Mouse (Mus musculus) heart, embryonic 14.5 days (tissue): ENCODE measurements at regions not wholly inside any gene's neighbourhood (a gene's known extent, or its start where the extent isn't known, plus 50 kb on each side); places are given as distances from the start of the nearest gene placed in this dataset.
"Not testable (repeated sequence)": the region's sequence is repeated elsewhere in the genome, so short reads cannot be mapped to it uniquely, and the experiment has no call there.

Source experiments
- ATAC-seq: fragments of 200-750 bp; cut with Nextera tagmentation; 2 replicates; pipeline ENCODE4 v1.8.0; 2017; ENCODE audit warnings: low read depth, moderate TSS enrichment; ENCODE audit not compliant: insufficient number of reproducible peaks, insufficient read depth, low FRiP score
- H3K27ac ChIP-seq, 2 experiments: fragments of 200-500 bp in 1 of 2; fragments of 300-500 bp in 1 of 2; sonication (generic) in 1 of 2; replicated peaks in 1 of 2; 2 replicates each; pipeline ENCODE4 v1.5.1; 2012 to 2014; ENCODE audit warnings: low read depth in 2 of 2, low read length in 2 of 2, control low read depth in 1 of 2, mild to moderate bottlenecking in 1 of 2, mixed read lengths in 1 of 2; ENCODE audit not compliant: control insufficient read depth in 1 of 2, insufficient read depth in 1 of 2
- H3K27me3 ChIP-seq: fragments of 300-500 bp; sonication (generic); 2 replicates; pipeline ENCODE4 v1.6.1; 2014; ENCODE audit warnings: mild to moderate bottlenecking, low read length, control low read depth; ENCODE audit not compliant: control insufficient read depth, insufficient read depth
- H3K36me3 ChIP-seq: fragments of 300-500 bp; sonication (generic); 2 replicates; pipeline ENCODE4 v1.6.1; 2014; ENCODE audit warnings: mild to moderate bottlenecking, control low read depth, low read length, mixed read lengths; ENCODE audit not compliant: control insufficient read depth, insufficient read depth
- H3K4me1 ChIP-seq, 2 experiments: fragments of 200-500 bp in 1 of 2; fragments of 300-500 bp in 1 of 2; sonication (generic) in 1 of 2; 2 replicates each; pipeline ENCODE4 v1.6.1; 2012 to 2014; ENCODE audit warnings: low read length in 2 of 2, control low read depth in 1 of 2, mixed read lengths in 1 of 2; ENCODE audit not compliant: control insufficient read depth in 2 of 2, insufficient read depth in 2 of 2
- H3K4me2 ChIP-seq: fragments of 300-500 bp; sonication (generic); 2 replicates; pipeline ENCODE4 v1.6.1; 2014; ENCODE audit warnings: mild to moderate bottlenecking, low read length
- H3K4me3 ChIP-seq, 2 experiments: fragments of 200-500 bp in 1 of 2; fragments of 300-500 bp in 1 of 2; sonication (generic) in 1 of 2; 2 replicates each; pipeline ENCODE4 v1.5.1; 2012 to 2014; ENCODE audit warnings: low read length in 2 of 2, mild to moderate bottlenecking in 2 of 2, control low read depth in 1 of 2, low read depth in 1 of 2, moderate library complexity in 1 of 2; ENCODE audit not compliant: control insufficient read depth in 1 of 2, insufficient read depth in 1 of 2
- H3K9ac ChIP-seq: fragments of 300-500 bp; sonication (generic); 2 replicates; pipeline ENCODE4 v1.6.1; 2014; ENCODE audit warnings: mild to moderate bottlenecking, low read length
- H3K9me3 ChIP-seq: fragments of 300-500 bp; sonication (generic); 2 replicates; pipeline ENCODE4 v1.6.1; 2016; ENCODE audit warnings: low read length, control low read depth; ENCODE audit not compliant: control insufficient read depth
- whole genome bisulfite sequencing: fragments of 180-500 bp; shearing (Covaris S2); extraction: QIAGEN DNeasy Blood & Tissue Kit; methylation state at CpG from one replicate; pipeline ENCODE4 v1.1.7; 2014; 5-methylcytosine and 5-hydroxymethylcytosine counted together

DNA sequence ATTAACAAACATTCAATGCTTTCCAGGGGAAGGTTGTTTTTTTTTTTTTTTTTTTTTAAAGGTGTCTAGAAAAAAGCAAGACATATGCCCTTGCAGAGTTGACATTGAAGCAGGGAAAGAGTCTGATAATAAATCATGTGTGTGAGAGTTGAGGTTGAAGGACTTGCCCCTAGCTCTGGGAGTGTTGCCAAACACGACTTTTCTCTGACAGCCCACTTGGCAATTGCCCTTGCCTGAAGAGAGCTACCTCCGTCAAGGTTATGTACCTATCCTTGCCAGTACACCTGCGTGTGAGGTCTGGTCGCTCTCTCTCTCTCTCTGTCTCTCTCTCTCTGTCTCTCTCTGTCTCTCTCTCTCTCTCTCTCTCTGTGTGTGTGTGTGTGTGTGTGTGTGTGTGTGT is 73.1 kb downstream of the Dusp6 start:
- peaks cover 8% of the 10 kb centered on the region; the same call in 1 of the 2 replicates for H3K9me3 ChIP-seq
- no peak overlapping the region; the same call in 1 of the 2 replicates for H3K4me2 ChIP-seq
- H3K4me1 ChIP-seq = peaks cover 0 to 3% of the 10 kb centered on the region in 2 experiments; a peak in 1 of 4 replicates
- 23% methylated on average over 4 of the region's 4 CpGs for WGBS
- peak overlapping the region; percentile 19 to 75; a peak in 3 of 4 replicates for H3K27ac ChIP-seq
- H3K36me3 ChIP-seq = no peaks in the 10 kb centered on the region
- H3K9ac ChIP-seq = no peak overlapping the region
- H3K4me3 ChIP-seq = no peak overlapping the region
- peak; percentile 73; the same call in 1 of the 2 replicates for ATAC-seq
- no peaks in the 10 kb centered on the region for H3K27me3 ChIP-seq

DNA sequence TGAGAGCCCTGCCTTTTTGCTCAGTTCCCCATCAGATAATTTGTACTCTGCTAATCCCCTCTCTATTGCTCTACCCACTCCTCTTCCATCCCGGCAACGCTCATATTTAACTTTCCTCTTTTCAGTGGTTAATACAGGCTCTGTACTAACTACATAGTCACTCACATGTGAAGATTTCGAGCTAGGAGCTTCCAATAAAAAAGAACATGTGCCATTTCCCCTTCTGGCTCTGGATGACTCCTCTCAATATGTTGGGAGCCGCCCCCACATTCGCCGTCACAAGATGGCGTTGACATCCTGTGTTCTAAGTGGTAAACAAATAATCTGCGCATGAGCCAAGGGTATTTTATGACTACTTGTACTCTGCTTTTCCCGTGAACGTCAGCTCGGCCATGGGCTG is 75.8 kb downstream of the Dusp6 start:
- H3K36me3 ChIP-seq, H3K4me2 ChIP-seq, ATAC-seq, H3K4me1 ChIP-seq, H3K9ac ChIP-seq, H3K4me3 ChIP-seq, H3K27ac ChIP-seq, H3K9me3 ChIP-seq, H3K27me3 ChIP-seq: not testable (repeated sequence)
- WGBS = 95% methylated on average over 8 of the region's 11 CpGs

- H3K27ac ChIP-seq, H3K4me3 ChIP-seq, H3K4me1 ChIP-seq, ATAC-seq, H3K36me3 ChIP-seq, H3K4me2 ChIP-seq, H3K9me3 ChIP-seq, H3K9ac ChIP-seq, H3K27me3 ChIP-seq: not testable (repeated sequence)
- 92% methylated on average over 8 of the region's 19 CpGs for WGBS
Observed at GRCm38 (mm10) chr10:99339291-99339912, 76.4 kb downstream of the Dusp6 start.

DNA sequence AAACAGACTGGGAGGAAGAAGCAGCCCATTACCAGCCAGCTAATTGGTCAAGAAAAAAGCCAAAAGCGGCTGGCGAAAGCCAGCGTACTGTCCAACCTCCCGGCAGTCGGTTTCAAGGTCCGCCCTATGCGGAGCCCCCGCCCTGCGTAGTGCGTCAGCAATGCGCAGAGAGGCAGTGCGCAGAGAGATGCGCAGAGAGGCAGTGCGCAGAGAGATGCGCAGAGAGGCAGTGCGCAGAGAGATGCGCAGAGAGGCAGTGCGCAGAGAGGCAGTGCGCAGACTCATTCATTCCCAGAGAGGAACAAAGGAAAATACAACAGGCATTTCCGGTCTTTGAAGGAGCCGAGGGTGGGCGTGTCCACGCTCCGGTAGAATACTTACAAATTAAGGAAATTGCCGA is 77.0 kb downstream of the Dusp6 start:
- H3K9me3 ChIP-seq, H3K27ac ChIP-seq, ATAC-seq, H3K4me2 ChIP-seq, H3K9ac ChIP-seq, H3K27me3 ChIP-seq, H3K4me3 ChIP-seq, H3K36me3 ChIP-seq, H3K4me1 ChIP-seq: not testable (repeated sequence)
- WGBS = no CpG with 5 or more reads among the region's 25 CpGs

GRCm38 (mm10) chr10:99349125-99349716 is 86.2 kb downstream of the Dusp6 start:
- H3K9me3 ChIP-seq = no peaks in the 10 kb centered on the region
- no peak overlapping the region for H3K4me2 ChIP-seq
- H3K36me3 ChIP-seq = no peaks in the 10 kb centered on the region
- H3K9ac ChIP-seq = no peak overlapping the region
- no peak overlapping the region for H3K27ac ChIP-seq
- no peaks in the 10 kb centered on the region for H3K27me3 ChIP-seq
- H3K4me3 ChIP-seq = no peak overlapping the region
- 73% methylated on average over 3 of the region's 3 CpGs for WGBS
- H3K4me1 ChIP-seq = no peaks in the 10 kb centered on the region
- ATAC-seq = no peak

GRCm38 (mm10) chr10:99353541-99354292 is 90.7 kb downstream of the Dusp6 start:
- no peaks in the 10 kb centered on the region for H3K36me3 ChIP-seq
- H3K9ac ChIP-seq = no peak overlapping the region
- no peaks in the 10 kb centered on the region for H3K9me3 ChIP-seq
- H3K4me1 ChIP-seq = no peaks in the 10 kb centered on the region
- no peaks in the 10 kb centered on the region for H3K27me3 ChIP-seq
- WGBS = 74% methylated on average over 18 of the region's 18 CpGs
- H3K27ac ChIP-seq = no peak overlapping the region
- no peak for ATAC-seq
- H3K4me3 ChIP-seq = no peak overlapping the region
- no peak overlapping the region for H3K4me2 ChIP-seq

DNA sequence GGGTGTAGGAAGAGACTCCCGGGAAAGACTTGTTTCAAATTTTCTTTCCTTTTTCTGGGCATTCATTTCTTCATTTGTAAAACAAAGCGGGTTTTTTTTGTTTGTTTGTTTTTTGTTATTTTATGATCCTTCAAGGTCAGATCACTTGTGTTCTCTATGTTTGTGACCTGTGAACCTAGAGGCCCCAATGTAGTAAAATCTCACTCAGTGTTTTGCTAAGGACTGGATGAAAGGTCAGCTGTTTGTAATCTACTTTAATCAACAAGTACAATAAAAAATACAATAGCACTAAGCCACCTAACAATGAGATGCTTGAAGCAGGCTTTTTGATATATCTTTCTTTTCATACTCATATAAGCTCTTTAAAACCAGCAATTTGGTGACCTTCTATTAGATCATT is 91.3 kb downstream of the Dusp6 start:
- Histone ChIP-seq H3K27ac (no peak overlapping the region), H3K9ac (no peak overlapping the region), H3K36me3 (no peaks in the 10 kb centered on the region), H3K9me3 (no peaks in the 10 kb centered on the region), H3K4me1 (no peaks in the 10 kb centered on the region), H3K4me2 (no peak overlapping the region), H3K4me3 (no peak overlapping the region), H3K27me3 (no peaks in the 10 kb centered on the region)
- ATAC-seq = no peak
- 83% methylated on average over 2 of the region's 2 CpGs for WGBS
